Mouse (Mus musculus) liver, postnatal 0 days (tissue): ENCODE data around the gene Mllt1.

ENCODE experiments used
- CTCF ChIP-seq: sonication (generic); IDR thresholded peaks from 2 replicates; pipeline ENCODE4 v1.5.1; 2016; ENCODE audit warnings: antibody characterized with exemption, low read depth
- EP300 ChIP-seq: IDR thresholded peaks from 2 replicates; pipeline ENCODE4 v1.6.1; 2016; ENCODE audit warnings: antibody characterized with exemption, low read depth, mild to moderate bottlenecking

GRCm38 (mm10) chr17:56874237-56874636 lies 61.0 kb downstream of the Mllt1 start, which contains the start of gene Acsbg2:
- TF ChIP-seq CTCF (no peak), EP300 (no peak)
